Mouse (Mus musculus): ENCODE data around the gene Mroh7. TPM values are rescaled to one million over a fixed set of nuclear protein-coding genes. Genes with fewer than 3 reads are reported as not detected.
A peak's percentile ranks its signal among the peaks of the same experiment; 100 is the strongest.

Mroh7 gene
- total and polyA plus RNA-seq, 2 experiments from 2014 or later: 0.64 to 1.3 TPM

- WGBS: 38% methylated on average over 5 of the region's 5 CpGs
- Histone ChIP-seq H3K4me1 (ENCODE audit: insufficient read depth, low read length) (peaks cover 13% of the 10 kb centered on the region), H3K27me3 (ENCODE audit: insufficient read depth, low read length) (no peaks in the 10 kb centered on the region), H3K36me3 (ENCODE audit: insufficient read depth, low read length) (no peaks in the 10 kb centered on the region), H3K9me3 (ENCODE audit: low read length) (no peaks in the 10 kb centered on the region), H3K27ac (ENCODE audit: low read depth, low read length) (no peak overlapping the region), H3K9ac (replicated peaks; ENCODE audit: low read length, poor library complexity, severe bottlenecking) (no peak overlapping the region), H3K4me3 (ENCODE audit: low read depth, low read length) (no peak overlapping the region), H3K4me2 (ENCODE audit: low read depth, low read length, poor library complexity, severe bottlenecking) (peak overlapping the region; percentile 34)
- ATAC-seq (ENCODE audit: low FRiP score) (no peak), DNase-seq (ENCODE audit: low spot score) (no peak)
- no peak for TF ChIP-seq CTCF (IDR thresholded peaks at IDR 0.05)
Observed at GRCm38 (mm10) chr4:106707957-106708356, 22.8 kb downstream of the Mroh7 start.

GRCm38 (mm10) chr4:106705096-106705665 is 25.5 kb downstream of the Mroh7 start:
- peaks cover 18% of the 10 kb centered on the region for H3K4me1 ChIP-seq (ENCODE audit: insufficient read depth, low read length)
- H3K27me3 ChIP-seq (ENCODE audit: insufficient read depth, low read length): no peaks in the 10 kb centered on the region
- peak overlapping the region; percentile 33; the same call in 1 of the 2 replicates for H3K9ac ChIP-seq (replicated peaks; ENCODE audit: low read length, poor library complexity, severe bottlenecking)
- peak overlapping the region; percentile 74 for H3K27ac ChIP-seq (ENCODE audit: low read depth, low read length)
- H3K9me3 ChIP-seq (ENCODE audit: low read length): no peaks in the 10 kb centered on the region
- ATAC-seq (ENCODE audit: low FRiP score) (no peak), DNase-seq (ENCODE audit: low spot score) (peak; percentile 9)
- H3K36me3 ChIP-seq (ENCODE audit: insufficient read depth, low read length): no peaks in the 10 kb centered on the region
- no peak overlapping the region for H3K4me3 ChIP-seq (ENCODE audit: low read depth, low read length)
- no peak overlapping the region for H3K4me2 ChIP-seq (ENCODE audit: low read depth, low read length, poor library complexity, severe bottlenecking)
- WGBS: 32% methylated on average over 8 of the region's 8 CpGs
- no peak for TF ChIP-seq CTCF (IDR thresholded peaks at IDR 0.05)

- no peak for ATAC-seq (ENCODE audit: low FRiP score)
- WGBS: 28% methylated on average over 11 of the region's 11 CpGs
Observed at GRCm38 (mm10) chr4:106704416-106704815, 26.3 kb downstream of the Mroh7 start.

GRCm38 (mm10) chr4:106703956-106704355 is 26.8 kb downstream of the Mroh7 start:
- Histone ChIP-seq H3K9me3 (ENCODE audit: low read length) (no peaks in the 10 kb centered on the region), H3K9ac (replicated peaks; ENCODE audit: low read length, poor library complexity, severe bottlenecking) (no peak overlapping the region), H3K27ac (ENCODE audit: low read depth, low read length) (peak overlapping the region; percentile 74), H3K36me3 (ENCODE audit: insufficient read depth, low read length) (no peaks in the 10 kb centered on the region), H3K4me2 (ENCODE audit: low read depth, low read length, poor library complexity, severe bottlenecking) (no peak overlapping the region), H3K27me3 (ENCODE audit: insufficient read depth, low read length) (no peaks in the 10 kb centered on the region), H3K4me3 (ENCODE audit: low read depth, low read length) (no peak overlapping the region), H3K4me1 (ENCODE audit: insufficient read depth, low read length) (peaks cover 25% of the 10 kb centered on the region)
- 82% methylated on average over 10 of the region's 10 CpGs for WGBS
- no peak for TF ChIP-seq CTCF (IDR thresholded peaks at IDR 0.05)
- ATAC-seq (ENCODE audit: low FRiP score) (no peak), DNase-seq (ENCODE audit: low spot score) (no peak)

More at GRCm38 (mm10) chr4:106704416-106704815, 26.3 kb downstream of the Mroh7 start:
- H3K9ac ChIP-seq (replicated peaks; ENCODE audit: low read length, poor library complexity, severe bottlenecking): peak overlapping the region; percentile 19; the same call in 1 of the 2 replicates
- no peaks in the 10 kb centered on the region for H3K36me3 ChIP-seq (ENCODE audit: insufficient read depth, low read length)
- TF ChIP-seq CTCF (IDR thresholded peaks at IDR 0.05): no peak
- H3K4me1 ChIP-seq (ENCODE audit: insufficient read depth, low read length): peaks cover 25% of the 10 kb centered on the region
- peak; percentile 77 for DNase-seq (ENCODE audit: low spot score)
- no peaks in the 10 kb centered on the region for H3K27me3 ChIP-seq (ENCODE audit: insufficient read depth, low read length)
- no peak overlapping the region for H3K4me2 ChIP-seq (ENCODE audit: low read depth, low read length, poor library complexity, severe bottlenecking)
- H3K9me3 ChIP-seq (ENCODE audit: low read length): no peaks in the 10 kb centered on the region
- H3K27ac ChIP-seq (ENCODE audit: low read depth, low read length): peak overlapping the region; percentile 74
- H3K4me3 ChIP-seq (ENCODE audit: low read depth, low read length): no peak overlapping the region

- Histone ChIP-seq H3K27me3 (ENCODE audit: insufficient read depth, low read length) (no peaks in the 10 kb centered on the region), H3K4me2 (ENCODE audit: low read depth, low read length, poor library complexity, severe bottlenecking) (0 out of 2 replicates have a peak overlapping the region, but pooled peaks have one; percentile 15), H3K27ac (ENCODE audit: low read depth, low read length) (peak overlapping the region; percentile 77), H3K4me1 (ENCODE audit: insufficient read depth, low read length) (peaks cover 25% of the 10 kb centered on the region), H3K9me3 (ENCODE audit: low read length) (no peaks in the 10 kb centered on the region), H3K9ac (replicated peaks; ENCODE audit: low read length, poor library complexity, severe bottlenecking) (no peak overlapping the region), H3K4me3 (ENCODE audit: low read depth, low read length) (no peak overlapping the region), H3K36me3 (ENCODE audit: insufficient read depth, low read length) (no peaks in the 10 kb centered on the region)
- ATAC-seq (ENCODE audit: low FRiP score) (no peak), DNase-seq (ENCODE audit: low spot score) (peak; percentile 72)
- no peak for TF ChIP-seq CTCF (IDR thresholded peaks at IDR 0.05)
- WGBS: 13% methylated on average over 4 of the region's 4 CpGs
Observed at GRCm38 (mm10) chr4:106700798-106701197, 29.9 kb downstream of the Mroh7 start.

GRCm38 (mm10) chr4:106699989-106700388 is 30.7 kb downstream of the Mroh7 start:
- ATAC-seq (ENCODE audit: low FRiP score): no peak
- Histone ChIP-seq H3K27me3 (ENCODE audit: insufficient read depth, low read length) (no peaks in the 10 kb centered on the region), H3K36me3 (ENCODE audit: insufficient read depth, low read length) (no peaks in the 10 kb centered on the region), H3K27ac (ENCODE audit: low read depth, low read length) (peak overlapping the region; percentile 77), H3K4me1 (ENCODE audit: insufficient read depth, low read length) (peaks cover 20% of the 10 kb centered on the region), H3K4me3 (ENCODE audit: low read depth, low read length) (no peak overlapping the region), H3K9me3 (ENCODE audit: low read length) (no peaks in the 10 kb centered on the region), H3K9ac (replicated peaks; ENCODE audit: low read length, poor library complexity, severe bottlenecking) (no peak overlapping the region), H3K4me2 (ENCODE audit: low read depth, low read length, poor library complexity, severe bottlenecking) (no peak overlapping the region)
- peak; percentile 42 for DNase-seq (ENCODE audit: low spot score)
- TF ChIP-seq CTCF (IDR thresholded peaks at IDR 0.05): peak; percentile 64
- 16% methylated on average over 9 of the region's 9 CpGs for WGBS

All from midbrain, postnatal 0 days (tissue).